Mouse (Mus musculus): ENCODE measurements around the gene Hsdl1.

Gene Hsdl1

DNA sequence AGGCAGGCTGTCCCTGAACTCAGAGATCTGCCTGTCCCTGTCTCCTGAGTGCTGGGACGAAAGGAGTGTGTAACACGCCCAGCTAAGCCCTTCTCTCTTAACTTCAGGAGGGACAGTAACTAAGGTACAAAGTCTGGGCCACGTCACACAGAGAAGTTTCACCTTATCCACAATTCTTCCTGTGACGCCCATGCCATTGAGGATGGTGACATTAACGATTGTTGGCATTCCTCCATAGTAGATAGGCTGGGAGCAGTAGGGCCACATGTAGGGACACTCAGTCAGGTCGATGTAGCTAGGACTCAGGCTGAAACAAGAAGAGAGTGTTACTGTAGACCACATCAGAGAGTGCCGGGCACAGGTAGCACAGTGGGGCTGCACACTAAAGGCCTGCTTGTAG lies 46.2 kb downstream of the Hsdl1 start:
- no peak for DNase-seq (ENCODE audit: low spot score)

DNA sequence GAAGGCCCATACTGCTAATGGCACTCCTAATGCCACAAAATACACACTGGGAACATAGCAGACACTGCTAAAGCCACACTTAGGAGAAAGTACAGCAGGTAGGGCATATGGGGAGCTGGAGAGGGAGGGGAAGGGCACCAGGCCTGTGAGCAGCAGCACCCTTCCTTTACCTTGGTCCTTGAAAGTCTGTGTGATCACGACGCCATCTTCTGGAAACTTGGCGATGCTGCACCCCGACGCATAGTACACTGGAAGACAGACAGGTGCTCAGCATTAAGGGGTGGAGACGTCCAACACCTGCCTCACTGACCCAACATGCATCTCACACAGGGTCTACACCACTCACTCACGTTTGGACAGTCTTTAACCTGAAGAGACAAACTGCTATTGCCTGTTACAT lies 54.9 kb downstream of the Hsdl1 start:
- DNase-seq (ENCODE audit: low spot score) = no peak

DNA sequence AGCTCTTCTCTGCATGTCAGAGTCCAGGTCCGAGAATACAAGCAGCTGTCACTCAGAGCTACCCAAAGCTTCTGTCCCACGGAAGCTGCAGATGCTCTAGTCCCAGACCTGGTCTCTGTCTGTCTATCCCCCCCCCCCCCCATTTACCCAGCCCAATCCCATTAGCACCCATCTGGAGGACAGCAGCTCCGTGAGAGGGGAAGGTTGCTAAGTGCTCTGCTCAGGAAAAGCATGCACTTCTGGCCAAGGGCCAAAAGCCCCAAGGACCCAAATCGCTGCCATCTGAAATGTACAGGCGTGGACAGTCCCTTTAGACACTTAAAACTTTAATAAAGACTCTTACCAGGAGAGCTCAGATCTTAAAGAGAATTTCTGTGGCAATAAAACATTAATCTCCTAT lies 58.3 kb downstream of the Hsdl1 start:
- no peak for DNase-seq (ENCODE audit: low spot score)

DNA sequence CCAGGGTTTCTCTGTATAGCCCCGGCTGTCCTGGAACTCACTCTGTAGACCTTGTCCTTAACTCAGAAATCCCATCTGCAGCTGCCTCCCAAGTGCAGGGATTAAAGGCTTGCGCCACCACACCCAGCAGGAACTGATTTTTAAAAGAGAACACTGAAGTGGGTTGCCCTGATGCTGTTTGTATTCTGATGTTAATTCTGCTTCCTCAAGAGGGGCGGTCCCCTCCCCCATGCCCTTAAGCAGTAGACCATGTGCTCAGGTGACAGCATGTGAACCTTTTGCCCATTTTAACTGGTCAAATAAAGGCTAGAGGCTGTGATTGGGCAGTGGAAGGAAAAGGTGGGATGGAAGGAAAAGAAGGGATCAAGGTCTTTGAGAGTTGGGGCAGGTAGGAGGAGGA lies 59.2 kb downstream of the Hsdl1 start:
- no peak for DNase-seq (ENCODE audit: low spot score)

DNA sequence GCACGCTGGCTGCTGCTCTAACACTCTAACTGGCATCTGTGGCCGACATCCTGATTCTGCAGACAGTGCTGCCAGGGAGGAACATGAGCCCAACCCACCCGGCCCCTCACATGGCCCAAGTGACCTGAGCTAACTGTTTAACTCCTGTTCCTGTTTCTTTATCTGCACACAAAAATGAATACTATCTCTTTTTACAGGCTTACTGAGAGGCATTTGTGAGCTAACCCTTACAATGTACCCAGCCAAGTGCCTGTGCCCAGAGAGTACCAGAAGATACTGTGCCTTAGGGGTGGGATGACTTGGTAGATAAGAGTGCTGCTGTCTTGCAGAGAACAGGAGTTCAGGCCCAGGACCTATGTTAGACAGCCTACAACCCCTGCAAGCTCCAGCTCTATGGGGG lies 60.0 kb downstream of the Hsdl1 start:
- DNase-seq (ENCODE audit: low spot score) = no peak

DNA sequence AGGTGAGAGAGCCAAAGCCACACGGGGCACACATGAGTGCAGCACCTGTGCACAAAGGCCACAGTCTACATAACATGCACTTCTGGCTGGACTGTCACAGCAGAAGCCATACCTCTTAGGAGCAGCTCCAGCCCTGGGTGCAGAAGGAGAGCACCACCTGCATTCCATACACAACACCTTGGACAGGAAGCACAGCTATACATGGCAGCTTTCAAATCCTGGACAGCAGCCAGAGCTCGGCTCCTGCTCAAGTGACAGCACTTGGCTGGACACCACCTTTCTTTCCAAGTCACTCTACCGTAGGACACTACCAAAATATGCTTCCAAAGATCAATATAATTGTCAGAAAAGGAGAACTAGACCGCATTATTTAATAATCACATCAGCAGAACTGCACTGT lies 61.6 kb downstream of the Hsdl1 start:
- no peak for DNase-seq (ENCODE audit: low spot score)

All from left cerebral cortex, adult 11 months (tissue).